Mouse (Mus musculus): ENCODE data around the gene Srsf4.

- TF ChIP-seq ETS1 (IDR thresholded peaks at IDR 0.05; ENCODE audit: low read depth, low read length) (no peak), USF1 (IDR thresholded peaks at IDR 0.05; ENCODE audit: low read depth, low read length) (no peak), BHLHE40 (IDR thresholded peaks at IDR 0.05; ENCODE audit: borderline replicate concordance, low read depth, low read length) (no peak), ZC3H11A (IDR thresholded peaks at IDR 0.05; ENCODE audit: low read depth, low read length) (no peak), CTCF (IDR thresholded peaks at IDR 0.05 in 2 of 3, conservative IDR thresholded peaks at IDR 0.05 in 1 of 3; ENCODE audit: control insufficient read depth in 1 of 3, insufficient read depth in 1 of 3, low read depth in 2 of 3, low read length in 3 of 3, poor library complexity in 1 of 3, severe bottlenecking in 1 of 3) (no peak), POLR2AphosphoS2 (IDR thresholded peaks at IDR 0.05; ENCODE audit: low read length) (no peak), GATA1 (IDR thresholded peaks at IDR 0.05; ENCODE audit: low read depth, low read length) (no peak), GABPA (IDR thresholded peaks at IDR 0.05; ENCODE audit: low read depth, low read length) (no peak)
These were observed 48.3 kb downstream of the Srsf4 start, which contains the start of gene Tmem200b for GRCm38 (mm10) chr4:131921461-131922346.
